Mouse (Mus musculus) heart, postnatal 0 days (tissue): ENCODE data around the gene Mitd1.

Source experiments
- CTCF ChIP-seq: IDR thresholded peaks from 2 replicates; pipeline ENCODE4 v1.5.1; 2016; ENCODE audit warnings: antibody characterized with exemption, control low read depth, low read depth
- EP300 ChIP-seq: IDR thresholded peaks from 2 replicates; pipeline ENCODE4 v1.6.1; 2016; ENCODE audit warnings: antibody characterized with exemption, low read depth

DNA sequence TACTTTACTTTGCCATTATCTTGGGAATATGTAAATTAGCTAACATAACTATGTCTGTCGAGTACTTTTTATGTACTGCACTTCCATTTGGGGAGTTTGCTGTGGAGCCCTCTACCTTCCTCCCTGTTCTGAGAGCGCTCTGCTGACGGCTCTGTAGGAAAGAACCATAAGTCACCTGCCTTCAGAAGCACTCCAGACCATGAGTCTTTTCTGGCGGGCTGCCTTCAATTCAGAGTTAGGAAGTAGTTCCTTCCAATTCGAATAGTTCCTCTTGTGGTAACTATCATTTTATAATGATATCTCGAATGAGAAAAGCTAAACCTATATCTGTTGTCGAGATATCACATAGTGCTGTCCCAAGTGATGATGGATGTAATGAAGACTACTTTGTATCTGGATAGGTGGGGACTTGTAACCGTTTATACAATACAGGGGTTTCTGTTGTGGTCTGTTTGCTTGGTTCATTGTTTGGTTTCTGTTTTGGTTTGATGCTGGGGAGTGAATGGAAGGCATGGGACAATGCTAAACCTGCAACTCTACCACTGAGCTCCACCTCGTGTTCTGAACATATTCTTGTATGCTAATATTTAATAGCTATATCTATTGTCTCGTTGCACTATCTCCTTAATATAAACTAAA is 22.4 kb downstream of the Mitd1 start:
- no peak for TF ChIP-seq CTCF
- no peak for TF ChIP-seq EP300
